Mouse (Mus musculus): ENCODE results near the gene Mbd6.

GRCm38 (mm10) chr10:127332211-127332874 is 43.5 kb upstream of the Mbd6 start:
- TF ChIP-seq CTCF (IDR thresholded peaks at IDR 0.05) (peak; percentile 36; the same call in 1 of the 2 replicates), EP300 (IDR thresholded peaks at IDR 0.05) (no peak)
